Mouse (Mus musculus) layer of hippocampus, postnatal 36 days (tissue): ENCODE measurements around the gene Ackr2. TPM values are rescaled to one million over a fixed set of nuclear protein-coding genes. Genes with fewer than 3 reads are reported as not detected.

Experiments
- DNase-seq, 2 experiments: peaks; one replicate each; pipeline ENCODE4 v3.0.0; 2022
- total RNA-seq, 2 experiments: library from RNA; stranded (reverse); gene quantifications; 2 replicates each; pipeline ENCODE4 v1.2.3; 2021

Ackr2 gene
- total RNA-seq, 2 experiments from 2014 or later, result 1.3 to 1.5 TPM

GRCm38 (mm10) chr9:121919027-121919501, 20.9 kb downstream of the Ackr2 start:
- no peak for DNase-seq

- DNase-seq, result no peak
These were observed 25.3 kb downstream of the Ackr2 start for GRCm38 (mm10) chr9:121923443-121923842.

GRCm38 (mm10) chr9:121923906-121924305, 25.8 kb downstream of the Ackr2 start:
- no peak for DNase-seq

- DNase-seq, result no peak
These were observed 26.9 kb downstream of the Ackr2 start for GRCm38 (mm10) chr9:121924901-121925560.

- DNase-seq, result no peak
These were observed 27.8 kb downstream of the Ackr2 start for GRCm38 (mm10) chr9:121925959-121926358.

GRCm38 (mm10) chr9:121926634-121927405, 28.7 kb downstream of the Ackr2 start:
- no peak for DNase-seq

- no peak for DNase-seq
These were observed 29.6 kb downstream of the Ackr2 start for GRCm38 (mm10) chr9:121927721-121928120.

- peak in 1 of 2 experiments; percentile 48 for DNase-seq
These were observed 30.3 kb downstream of the Ackr2 start for GRCm38 (mm10) chr9:121928498-121928897.

- no peak for DNase-seq
These were observed 36.7 kb downstream of the Ackr2 start for GRCm38 (mm10) chr9:121934856-121935255.

- DNase-seq, result no peak
These were observed 38.8 kb downstream of the Ackr2 start for GRCm38 (mm10) chr9:121936952-121937351.

GRCm38 (mm10) chr9:121937451-121937864, 39.3 kb downstream of the Ackr2 start:
- no peak for DNase-seq

- no peak for DNase-seq
These were observed 39.8 kb downstream of the Ackr2 start for GRCm38 (mm10) chr9:121937944-121938355.

- DNase-seq, result no peak
These were observed 44.9 kb downstream of the Ackr2 start for GRCm38 (mm10) chr9:121943005-121943404.

GRCm38 (mm10) chr9:121943628-121944027, 45.5 kb downstream of the Ackr2 start:
- no peak for DNase-seq

- peak; percentile 72 to 73 for DNase-seq
These were observed 49.6 kb downstream of the Ackr2 start for GRCm38 (mm10) chr9:121947784-121948183.

GRCm38 (mm10) chr9:121948431-121948830, 50.3 kb downstream of the Ackr2 start:
- DNase-seq, result no peak

GRCm38 (mm10) chr9:121950418-121951113, 52.4 kb downstream of the Ackr2 start, which contains the start of gene Fam198a:
Fam198a (plus strand) TSS chr9:121950988.
- peak; percentile 41 to 54 for DNase-seq

GRCm38 (mm10) chr9:121951114-121951423, 52.9 kb downstream of the Ackr2 start:
- no peak for DNase-seq

- no peak for DNase-seq
These were observed 54.4 kb downstream of the Ackr2 start for GRCm38 (mm10) chr9:121952596-121952995.

GRCm38 (mm10) chr9:121959966-121960635, 61.9 kb downstream of the Ackr2 start:
- no peak for DNase-seq
